Comparison of ENCODE assay signal across 8 mouse cellular contexts in the genomic region with DNA sequence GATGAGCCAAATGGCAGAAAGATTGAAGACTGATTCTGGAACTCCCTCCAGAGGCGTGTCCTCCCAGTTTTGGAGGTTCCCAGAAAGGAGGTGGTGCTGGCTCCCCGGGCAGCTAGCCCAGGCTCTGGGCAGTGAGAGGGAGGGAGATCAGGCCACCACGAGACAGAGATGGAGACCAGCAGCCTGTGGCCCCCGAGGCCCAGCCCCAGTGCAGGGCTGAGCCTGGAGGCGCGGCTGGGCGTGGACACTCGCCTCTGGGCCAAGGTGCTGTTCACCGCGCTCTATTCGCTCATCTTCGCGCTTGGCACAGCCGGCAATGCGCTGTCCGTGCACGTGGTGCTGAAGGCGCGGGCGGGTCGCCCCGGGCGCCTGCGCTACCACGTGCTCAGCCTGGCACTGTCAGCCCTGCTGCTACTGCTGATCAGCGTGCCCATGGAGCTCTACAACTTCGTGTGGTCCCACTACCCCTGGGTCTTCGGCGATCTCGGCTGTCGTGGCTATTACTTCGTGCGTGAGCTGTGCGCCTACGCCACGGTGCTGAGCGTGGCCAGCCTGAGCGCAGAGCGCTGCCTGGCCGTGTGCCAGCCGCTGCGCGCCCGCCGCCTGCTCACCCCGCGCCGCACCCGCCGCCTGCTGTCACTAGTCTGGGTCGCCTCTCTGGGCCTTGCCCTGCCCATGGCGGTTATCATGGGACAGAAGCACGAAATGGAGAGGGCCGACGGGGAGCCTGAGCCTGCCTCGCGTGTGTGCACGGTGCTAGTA. TPM values are rescaled to one million over a fixed set of nuclear protein-coding genes. Genes with fewer than 3 reads are reported as not detected.
A peak's percentile ranks its signal among the peaks of the same experiment; 100 is the strongest.
DNase-seq lines count a peak whose midpoint lies in the region; ATAC-seq lines count a peak whose summit lies in the region.

A gene (plus strand): TSS at position 51 of the 762 bp plus-strand sequence.

- DNase-seq in Muller cell, postnatal 12 days (ENCODE audit: inconsistent ontology term), result peak; percentile 89
- peak; percentile 77 for DNase-seq in cerebellum, postnatal 10 days
- peak; percentile 47 to 53 for DNase-seq in frontal cortex, postnatal 25 days (ENCODE audit: low spot score in 2 of 2)
- DNase-seq in layer of hippocampus, postnatal 14 days (ENCODE audit: low spot score in 2 of 2), result peak; percentile 74 to 75
- peak; percentile 86 for DNase-seq in retina, postnatal 1 day
- DNase-seq in urinary bladder, postnatal 25 days (ENCODE audit: low spot score), result peak; percentile 67

- H3K4me3 ChIP-seq in hindbrain, embryonic 12.5 days, result peak within 1 kb of the TSS; percentile 28
- H3K4me3 ChIP-seq in lung, embryonic 16.5 days (ENCODE audit: low read length), result peak within 1 kb of the TSS; percentile 36

- H3K9me3 ChIP-seq in hindbrain, embryonic 12.5 days (replicated peaks), result no peaks in the 10 kb centered on the region
- H3K9me3 ChIP-seq in lung, embryonic 16.5 days (ENCODE audit: control insufficient read depth, low read length), result no peaks in the 10 kb centered on the region

- peak; percentile 89 for ATAC-seq in hindbrain, embryonic 12.5 days (ENCODE audit: low FRiP score)
- ATAC-seq in lung, embryonic 16.5 days (ENCODE audit: low read depth), result peak; percentile 93

- H3K9ac ChIP-seq in hindbrain, embryonic 12.5 days, result peak within 1 kb of the TSS; percentile 28; the same call in 1 of the 2 replicates
- H3K9ac ChIP-seq in lung, embryonic 16.5 days (ENCODE audit: low read length), result no peak within 1 kb of the TSS

- no peak within 1 kb of the TSS for H3K27ac ChIP-seq in hindbrain, embryonic 12.5 days
- H3K27ac ChIP-seq in lung, embryonic 16.5 days (ENCODE audit: low read length), result no peak within 1 kb of the TSS

- H3K4me2 ChIP-seq in hindbrain, embryonic 12.5 days (replicated peaks), result peak within 1 kb of the TSS; percentile 61
- peak within 1 kb of the TSS; percentile 54 for H3K4me2 ChIP-seq in lung, embryonic 16.5 days (ENCODE audit: low read depth, low read length)

- peaks cover 40% of the 10 kb centered on the region for H3K27me3 ChIP-seq in hindbrain, embryonic 12.5 days
- peaks cover 18% of the 10 kb centered on the region for H3K27me3 ChIP-seq in lung, embryonic 16.5 days (ENCODE audit: control insufficient read depth, insufficient read depth, low read depth, low read length)

- WGBS in hindbrain, embryonic 12.5 days, result 6% methylated on average over 58 of the region's 58 CpGs
- 5% methylated on average over 58 of the region's 58 CpGs for WGBS in lung, embryonic 16.5 days

- no peaks in the 10 kb centered on the region for H3K36me3 ChIP-seq in hindbrain, embryonic 12.5 days
- no peaks in the 10 kb centered on the region for H3K36me3 ChIP-seq in lung, embryonic 16.5 days (ENCODE audit: control insufficient read depth, insufficient read depth, low read length)

- peaks cover 11% of the 10 kb centered on the region for H3K4me1 ChIP-seq in hindbrain, embryonic 12.5 days
- H3K4me1 ChIP-seq in lung, embryonic 16.5 days (replicated peaks; ENCODE audit: control insufficient read depth, insufficient read depth, low read length), result peaks cover 4% of the 10 kb centered on the region

RNA-seq across cellular contexts. Expression of the gene that starts here (rescaled TPM):
- 0.17 and 0.39 TPM in 2 replicates for polyA plus RNA-seq in hindbrain, embryonic 12.5 days (2016; fragmentation: Nextera tagmentation; extraction: Ambion mirVana)
- 100 to 1,000 TPM; 205 to 223 TPM for total RNA-seq in layer of hippocampus, postnatal 14 days (2021)
- 0.24 and 0.52 TPM in 2 replicates for polyA plus RNA-seq in lung, embryonic 16.5 days (2015; fragmentation: Nextera tagmentation; extraction: Ambion mirVana)

Comparison
In these comparisons a context has a peak if more than half of its experiments do, and no peak if none do; other contexts are left out.
1. Peak in ATAC-seq, H3K4me3 ChIP-seq, H3K9ac ChIP-seq and H3K4me2 ChIP-seq in hindbrain, embryonic 12.5 days; RNA of the gene not detected or under 1 TPM.
2. Peak in ATAC-seq, H3K4me3 ChIP-seq and H3K4me2 ChIP-seq in lung, embryonic 16.5 days; RNA of the gene not detected or under 1 TPM.